Mouse (Mus musculus): ENCODE data around the gene Cd44. TPM values are rescaled to one million over a fixed set of nuclear protein-coding genes. Genes with fewer than 3 reads are reported as not detected.

The Cd44 gene
- total and polyA plus RNA-seq, 2 experiments from 2014 or later, result 9.3 to 12.5 TPM

DNA sequence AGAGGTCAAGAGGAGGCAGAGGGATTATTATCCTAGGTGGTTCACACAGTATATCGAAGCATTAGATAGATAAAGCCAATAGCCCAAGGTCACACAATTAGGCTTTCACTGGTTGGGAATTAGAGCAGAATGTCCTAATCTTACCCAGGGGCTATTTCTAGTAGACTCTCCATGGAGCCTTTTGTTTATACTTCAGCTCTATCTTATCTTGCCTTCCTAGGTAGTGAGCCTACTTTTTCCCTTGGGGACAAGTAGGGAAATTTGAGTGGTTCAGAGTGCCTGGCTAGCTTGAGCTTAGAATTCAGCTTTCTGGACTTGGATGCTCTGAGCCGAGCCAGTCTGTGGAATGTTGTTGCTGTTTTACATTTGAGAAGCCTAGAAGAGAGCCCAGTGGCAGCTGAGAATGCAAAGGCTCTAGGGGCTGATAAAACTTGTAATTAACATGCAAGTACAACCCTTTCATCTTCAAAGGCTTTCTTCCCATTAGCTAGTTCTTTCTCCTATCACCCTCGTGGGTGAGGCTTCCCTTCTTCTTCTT is 12.7 kb downstream of the Cd44 start:
- Histone ChIP-seq H3K4me2 (ENCODE audit: low read depth, low read length) (no peak overlapping the region), H3K9ac (replicated peaks; ENCODE audit: low read depth, low read length) (no peak overlapping the region), H3K36me3 (replicated peaks; ENCODE audit: control insufficient read depth, insufficient read depth, low read length) (no peaks in the 10 kb centered on the region), H3K4me3 (ENCODE audit: low read depth, low read length) (no peak overlapping the region), H3K27me3 (ENCODE audit: control insufficient read depth, insufficient read depth, low read length) (no peaks in the 10 kb centered on the region), H3K9me3 (replicated peaks; ENCODE audit: control insufficient read depth, low read length) (no peaks in the 10 kb centered on the region), H3K27ac (ENCODE audit: low read depth) (peak overlapping the region; percentile 16), H3K4me1 (ENCODE audit: control insufficient read depth, insufficient read depth) (peaks cover 34% of the 10 kb centered on the region)
- DNase-seq (ENCODE audit: low spot score), result peak; percentile 46
- peak; percentile 68; the same call in 1 of the 2 replicates for ATAC-seq (ENCODE audit: insufficient read depth, low read depth)
- 9% methylated on average over 3 of the region's 3 CpGs for whole genome bisulfite sequencing
- TF ChIP-seq EP300 (IDR thresholded peaks at IDR 0.05; ENCODE audit: low read depth), result peak; percentile 36; the same call in 1 of the 2 replicates
- TF ChIP-seq CTCF (IDR thresholded peaks at IDR 0.05; ENCODE audit: low read depth), result no peak

GRCm38 (mm10) chr2:102887137-102887536 is 14.3 kb downstream of the Cd44 start:
- no peaks in the 10 kb centered on the region for H3K27me3 ChIP-seq (ENCODE audit: control insufficient read depth, insufficient read depth, low read length)
- peaks cover 40% of the 10 kb centered on the region for H3K4me1 ChIP-seq (ENCODE audit: control insufficient read depth, insufficient read depth)
- no peaks in the 10 kb centered on the region for H3K36me3 ChIP-seq (replicated peaks; ENCODE audit: control insufficient read depth, insufficient read depth, low read length)
- H3K27ac ChIP-seq (ENCODE audit: low read depth), result no peak overlapping the region
- TF ChIP-seq CTCF (IDR thresholded peaks at IDR 0.05; ENCODE audit: low read depth) (no peak), EP300 (IDR thresholded peaks at IDR 0.05; ENCODE audit: low read depth) (no peak)
- no peak overlapping the region for H3K9ac ChIP-seq (replicated peaks; ENCODE audit: low read depth, low read length)
- WGBS, result 86% methylated on average over 1 of the region's 1 CpGs
- H3K9me3 ChIP-seq (replicated peaks; ENCODE audit: control insufficient read depth, low read length), result no peaks in the 10 kb centered on the region
- H3K4me2 ChIP-seq (ENCODE audit: low read depth, low read length), result no peak overlapping the region
- H3K4me3 ChIP-seq (ENCODE audit: low read depth, low read length), result no peak overlapping the region
- DNase-seq (ENCODE audit: low spot score), result no peak
- no peak for ATAC-seq (ENCODE audit: insufficient read depth, low read depth)

DNA sequence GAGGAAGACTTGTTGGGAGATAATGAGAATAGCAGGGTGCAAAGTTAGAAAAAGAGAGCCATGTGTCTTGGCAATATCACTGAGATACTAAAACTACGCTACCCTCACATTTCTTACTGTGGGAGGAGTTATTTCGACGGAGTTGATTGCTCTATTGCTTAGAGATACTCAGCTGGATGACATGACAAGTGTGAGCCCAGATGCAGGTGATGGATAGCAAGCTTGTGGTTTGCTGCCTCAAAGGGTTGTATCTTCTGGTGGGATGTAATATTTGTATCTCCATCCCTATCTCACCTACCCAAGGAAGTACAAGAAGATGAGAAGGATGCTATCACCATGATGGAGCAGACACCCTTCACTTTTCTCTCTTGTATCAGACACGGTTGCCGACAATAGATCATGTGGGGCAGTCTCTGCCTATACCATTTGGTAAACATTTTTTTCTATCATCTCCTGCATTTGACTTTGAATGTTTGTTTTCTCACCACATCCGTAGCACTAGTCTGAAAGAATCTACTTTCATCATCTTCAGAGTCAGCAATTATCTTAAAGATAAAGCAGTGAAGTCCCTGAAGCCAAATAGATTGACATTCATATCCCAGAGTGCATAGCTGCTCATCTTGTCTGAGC is 15.0 kb downstream of the Cd44 start:
- WGBS, result 84% methylated on average over 6 of the region's 6 CpGs
- Histone ChIP-seq H3K36me3 (replicated peaks; ENCODE audit: control insufficient read depth, insufficient read depth, low read length) (no peaks in the 10 kb centered on the region), H3K4me3 (ENCODE audit: low read depth, low read length) (no peak overlapping the region), H3K9me3 (replicated peaks; ENCODE audit: control insufficient read depth, low read length) (no peaks in the 10 kb centered on the region), H3K27ac (ENCODE audit: low read depth) (no peak overlapping the region), H3K9ac (replicated peaks; ENCODE audit: low read depth, low read length) (no peak overlapping the region), H3K27me3 (ENCODE audit: control insufficient read depth, insufficient read depth, low read length) (no peaks in the 10 kb centered on the region), H3K4me2 (ENCODE audit: low read depth, low read length) (no peak overlapping the region), H3K4me1 (ENCODE audit: control insufficient read depth, insufficient read depth) (peaks cover 40% of the 10 kb centered on the region)
- TF ChIP-seq CTCF (IDR thresholded peaks at IDR 0.05; ENCODE audit: low read depth) (no peak), EP300 (IDR thresholded peaks at IDR 0.05; ENCODE audit: low read depth) (no peak)
- ATAC-seq (ENCODE audit: insufficient read depth, low read depth) (no peak), DNase-seq (ENCODE audit: low spot score) (no peak)

GRCm38 (mm10) chr2:102882597-102883272 is 18.7 kb downstream of the Cd44 start:
- 18% methylated on average over 6 of the region's 6 CpGs for WGBS
- Histone ChIP-seq H3K4me3 (ENCODE audit: low read depth, low read length) (no peak overlapping the region), H3K9me3 (replicated peaks; ENCODE audit: control insufficient read depth, low read length) (no peaks in the 10 kb centered on the region), H3K27me3 (ENCODE audit: control insufficient read depth, insufficient read depth, low read length) (no peaks in the 10 kb centered on the region), H3K9ac (replicated peaks; ENCODE audit: low read depth, low read length) (no peak overlapping the region), H3K4me1 (ENCODE audit: control insufficient read depth, insufficient read depth) (peaks cover 19% of the 10 kb centered on the region), H3K4me2 (ENCODE audit: low read depth, low read length) (no peak overlapping the region), H3K27ac (ENCODE audit: low read depth) (peak overlapping the region; percentile 52), H3K36me3 (replicated peaks; ENCODE audit: control insufficient read depth, insufficient read depth, low read length) (no peaks in the 10 kb centered on the region)
- DNase-seq (ENCODE audit: low spot score), result no peak
- ATAC-seq (ENCODE audit: insufficient read depth, low read depth), result no peak
- TF ChIP-seq EP300 (IDR thresholded peaks at IDR 0.05; ENCODE audit: low read depth) (no peak), CTCF (IDR thresholded peaks at IDR 0.05; ENCODE audit: low read depth) (no peak)

- peak overlapping the region; percentile 52 for H3K27ac ChIP-seq (ENCODE audit: low read depth)
- peaks cover 19% of the 10 kb centered on the region for H3K4me1 ChIP-seq (ENCODE audit: control insufficient read depth, insufficient read depth)
- no peak overlapping the region for H3K4me2 ChIP-seq (ENCODE audit: low read depth, low read length)
- H3K27me3 ChIP-seq (ENCODE audit: control insufficient read depth, insufficient read depth, low read length), result no peaks in the 10 kb centered on the region
- WGBS, result 66% methylated on average over 8 of the region's 8 CpGs
- no peaks in the 10 kb centered on the region for H3K9me3 ChIP-seq (replicated peaks; ENCODE audit: control insufficient read depth, low read length)
- no peak for TF ChIP-seq EP300 (IDR thresholded peaks at IDR 0.05; ENCODE audit: low read depth)
- TF ChIP-seq CTCF (IDR thresholded peaks at IDR 0.05; ENCODE audit: low read depth), result no peak
- H3K9ac ChIP-seq (replicated peaks; ENCODE audit: low read depth, low read length), result no peak overlapping the region
- ATAC-seq (ENCODE audit: insufficient read depth, low read depth) (no peak), DNase-seq (ENCODE audit: low spot score) (no peak)
- H3K4me3 ChIP-seq (ENCODE audit: low read depth, low read length), result no peak overlapping the region
- no peaks in the 10 kb centered on the region for H3K36me3 ChIP-seq (replicated peaks; ENCODE audit: control insufficient read depth, insufficient read depth, low read length)
These were observed 19.4 kb downstream of the Cd44 start for GRCm38 (mm10) chr2:102882004-102882588.

All from heart, postnatal 0 days (tissue).